Mouse (Mus musculus): ENCODE measurements around the gene Elmo1. TPM values are rescaled to one million over a fixed set of nuclear protein-coding genes. Genes with fewer than 3 reads are reported as not detected.
A peak's percentile ranks its signal among the peaks of the same experiment; 100 is the strongest.

Gene Elmo1
- polyA plus RNA-seq, 1 experiment from 2014 or later: 24.3 TPM

DNA sequence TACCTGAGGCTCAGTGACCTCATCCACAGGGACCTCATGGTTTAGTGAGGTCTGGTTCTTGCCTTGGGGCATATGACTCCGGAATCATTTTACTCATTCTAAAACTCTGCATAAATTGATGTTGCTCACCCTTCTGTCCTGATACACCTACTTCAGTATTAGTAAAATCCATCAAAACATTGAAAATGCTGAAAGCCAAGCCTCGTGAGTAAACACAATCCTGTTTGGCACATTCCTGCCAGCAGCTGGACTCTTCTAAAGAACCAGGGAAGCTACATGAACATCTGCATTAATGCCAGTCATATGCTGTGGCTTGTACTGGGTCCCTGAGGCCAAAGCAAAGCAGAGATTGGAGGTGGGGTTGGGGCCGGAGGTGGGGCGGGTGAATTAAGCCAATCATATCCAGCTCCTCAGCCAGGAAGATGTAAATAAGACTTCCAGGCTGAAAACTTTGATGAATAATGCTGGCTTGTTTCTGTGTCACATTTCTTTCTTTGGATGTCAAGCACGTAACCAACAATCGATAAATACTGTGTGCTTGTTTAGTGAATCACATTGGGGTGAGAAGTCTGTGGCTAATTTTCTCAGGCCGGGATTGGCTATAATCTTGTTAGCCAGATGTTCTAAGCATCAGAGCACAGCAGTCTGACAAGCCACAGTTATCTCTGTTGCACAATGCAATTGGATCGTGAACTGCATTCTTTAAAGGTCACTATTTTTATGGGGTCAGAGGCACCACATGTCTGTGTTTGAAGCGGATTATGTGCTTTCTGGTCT is 24.9 kb downstream of the Elmo1 start:
- Histone ChIP-seq H3K27ac (no peak overlapping the region), H3K4me1 (peaks cover 25% of the 10 kb centered on the region), H3K9me3 (replicated peaks) (no peaks in the 10 kb centered on the region), H3K9ac (no peak overlapping the region), H3K4me2 (no peak overlapping the region), H3K4me3 (no peak overlapping the region), H3K27me3 (peaks cover 80% of the 10 kb centered on the region), H3K36me3 (ENCODE audit: poor library complexity, severe bottlenecking) (no peaks in the 10 kb centered on the region)
- ATAC-seq: no peak
- 56% methylated on average over 9 of the region's 9 CpGs for WGBS

GRCm38 (mm10) chr13:20116019-20116418 is 25.6 kb downstream of the Elmo1 start:
- 46% methylated on average over 6 of the region's 6 CpGs for WGBS
- H3K9me3 ChIP-seq (replicated peaks): no peaks in the 10 kb centered on the region
- no peak overlapping the region for H3K27ac ChIP-seq
- peaks cover 24% of the 10 kb centered on the region for H3K4me1 ChIP-seq
- H3K4me3 ChIP-seq: no peak overlapping the region
- H3K9ac ChIP-seq: no peak overlapping the region
- H3K27me3 ChIP-seq: peaks cover 80% of the 10 kb centered on the region
- H3K36me3 ChIP-seq (ENCODE audit: poor library complexity, severe bottlenecking): no peaks in the 10 kb centered on the region
- no peak overlapping the region for H3K4me2 ChIP-seq
- no peak for ATAC-seq

GRCm38 (mm10) chr13:20116868-20117510 is 26.6 kb downstream of the Elmo1 start:
- 0 out of 2 replicates have a peak overlapping the region, but pooled peaks have one; percentile 1 for H3K27ac ChIP-seq
- WGBS: 12% methylated on average over 1 of the region's 1 CpGs
- H3K4me1 ChIP-seq: peaks cover 24% of the 10 kb centered on the region
- H3K9ac ChIP-seq: no peak overlapping the region
- no peak overlapping the region for H3K4me2 ChIP-seq
- peaks cover 80% of the 10 kb centered on the region for H3K27me3 ChIP-seq
- no peaks in the 10 kb centered on the region for H3K9me3 ChIP-seq (replicated peaks)
- peak; percentile 94 for ATAC-seq
- no peak overlapping the region for H3K4me3 ChIP-seq
- no peaks in the 10 kb centered on the region for H3K36me3 ChIP-seq (ENCODE audit: poor library complexity, severe bottlenecking)

DNA sequence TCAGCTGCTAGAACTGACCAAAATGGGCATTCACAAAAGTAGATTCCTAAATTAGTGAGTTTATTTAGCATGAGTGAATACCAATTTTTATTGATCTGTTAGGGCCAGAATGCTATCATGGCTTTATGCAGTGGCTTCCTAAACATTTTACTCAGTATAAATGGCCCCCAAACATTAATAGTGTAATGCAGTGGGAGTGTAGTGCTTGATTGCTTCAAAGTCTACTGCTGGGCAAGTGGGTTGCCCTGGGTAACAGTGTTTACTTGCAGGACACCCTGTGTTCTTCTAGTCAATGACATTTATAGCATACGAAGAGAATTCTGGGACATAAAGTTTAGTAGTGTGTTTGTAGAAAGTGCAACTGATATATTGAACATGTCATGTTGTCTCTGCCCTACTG is 27.3 kb downstream of the Elmo1 start:
- 41% methylated on average over 1 of the region's 1 CpGs for WGBS
- Histone ChIP-seq H3K9ac (no peak overlapping the region), H3K27me3 (peaks cover 78% of the 10 kb centered on the region), H3K27ac (no peak overlapping the region), H3K4me2 (no peak overlapping the region), H3K9me3 (replicated peaks) (no peaks in the 10 kb centered on the region), H3K4me3 (no peak overlapping the region), H3K36me3 (ENCODE audit: poor library complexity, severe bottlenecking) (no peaks in the 10 kb centered on the region), H3K4me1 (peaks cover 24% of the 10 kb centered on the region)
- ATAC-seq: peak; percentile 48

DNA sequence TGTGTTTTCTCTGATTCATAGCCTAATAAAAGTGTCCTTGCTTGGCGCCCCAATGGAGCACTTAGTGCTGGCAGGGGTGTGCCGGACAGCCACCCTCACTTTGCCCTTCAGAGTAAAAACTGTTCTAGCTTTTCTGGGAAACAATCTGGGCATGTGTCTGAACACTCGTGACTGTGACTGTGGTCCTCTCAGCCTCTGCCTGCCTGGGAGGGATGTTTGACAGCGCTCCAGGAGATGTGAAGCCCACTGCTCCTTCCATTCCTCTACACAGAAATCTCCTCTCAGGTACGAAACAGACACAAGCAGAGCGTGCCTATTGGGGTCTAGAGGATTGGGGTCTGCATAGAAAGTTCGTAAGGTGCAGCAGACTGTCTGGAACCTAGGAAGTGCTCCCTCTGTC is 28.5 kb downstream of the Elmo1 start:
- H3K9ac ChIP-seq: no peak overlapping the region
- H3K27me3 ChIP-seq: peaks cover 79% of the 10 kb centered on the region
- no peak overlapping the region for H3K4me2 ChIP-seq
- no peak overlapping the region for H3K4me3 ChIP-seq
- no peak for ATAC-seq
- H3K36me3 ChIP-seq (ENCODE audit: poor library complexity, severe bottlenecking): no peaks in the 10 kb centered on the region
- no peak overlapping the region for H3K27ac ChIP-seq
- H3K4me1 ChIP-seq: peaks cover 24% of the 10 kb centered on the region
- 92% methylated on average over 7 of the region's 7 CpGs for WGBS
- no peaks in the 10 kb centered on the region for H3K9me3 ChIP-seq (replicated peaks)

DNA sequence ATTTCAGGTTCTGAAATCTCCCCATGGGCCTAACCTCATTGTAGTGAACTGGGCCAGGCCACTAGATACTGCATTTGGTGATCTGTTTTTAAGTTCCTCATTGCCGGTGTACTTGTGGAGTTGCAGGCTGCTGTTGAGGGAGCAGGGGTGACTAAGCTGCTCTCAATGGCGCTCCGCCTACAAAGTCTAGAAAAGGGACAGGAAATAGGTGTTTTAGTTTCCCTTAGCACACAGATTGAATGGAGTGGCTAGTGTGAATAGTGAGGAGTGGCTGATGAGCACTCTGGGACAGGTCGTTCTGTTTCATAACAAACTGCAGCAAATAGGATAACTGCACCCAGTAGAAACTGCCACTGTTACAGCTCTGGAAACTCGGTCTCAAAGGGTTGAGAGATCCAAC is 30.3 kb downstream of the Elmo1 start:
- H3K27me3 ChIP-seq: peaks cover 79% of the 10 kb centered on the region
- H3K27ac ChIP-seq: no peak overlapping the region
- no peaks in the 10 kb centered on the region for H3K36me3 ChIP-seq (ENCODE audit: poor library complexity, severe bottlenecking)
- no peak overlapping the region for H3K9ac ChIP-seq
- H3K4me3 ChIP-seq: no peak overlapping the region
- H3K4me1 ChIP-seq: peaks cover 22% of the 10 kb centered on the region
- H3K4me2 ChIP-seq: no peak overlapping the region
- ATAC-seq: no peak
- WGBS: 81% methylated on average over 5 of the region's 5 CpGs
- no peaks in the 10 kb centered on the region for H3K9me3 ChIP-seq (replicated peaks)

DNA sequence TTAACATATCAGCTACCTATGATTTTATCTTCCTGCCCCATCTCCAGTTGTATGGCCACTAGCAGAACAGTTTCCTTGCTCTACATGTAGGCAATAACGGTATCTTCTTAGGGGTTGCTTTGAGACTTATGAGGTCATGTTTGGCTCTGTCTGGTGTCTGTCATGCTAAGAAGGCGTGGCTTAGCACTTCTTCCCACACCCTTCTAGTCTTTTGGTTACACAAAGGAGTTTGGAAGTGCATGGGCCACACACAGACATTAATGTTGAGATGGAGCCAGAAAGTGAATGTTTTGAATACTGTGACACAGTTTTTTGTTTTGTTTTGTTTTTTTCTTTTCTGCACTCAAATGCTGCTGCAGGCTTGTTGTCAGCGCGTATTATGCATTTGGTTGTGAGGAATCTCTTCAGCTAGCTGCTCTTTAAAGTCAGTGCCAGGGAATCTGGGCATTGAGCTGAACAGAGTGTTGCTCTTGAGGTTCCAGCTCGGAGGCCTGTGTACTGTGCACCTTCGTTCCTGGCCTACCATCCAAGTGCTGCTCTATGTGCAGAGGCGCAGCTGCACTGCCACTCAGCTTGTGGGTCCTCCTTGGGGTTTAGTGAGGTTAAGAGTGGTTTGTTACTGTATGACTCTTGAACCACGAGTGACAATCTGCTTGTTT is 31.1 kb downstream of the Elmo1 start:
- no peak for ATAC-seq
- Histone ChIP-seq H3K27me3 (peaks cover 81% of the 10 kb centered on the region), H3K9ac (no peak overlapping the region), H3K4me1 (peaks cover 14% of the 10 kb centered on the region), H3K9me3 (replicated peaks) (no peaks in the 10 kb centered on the region), H3K4me3 (no peak overlapping the region), H3K36me3 (ENCODE audit: poor library complexity, severe bottlenecking) (no peaks in the 10 kb centered on the region), H3K27ac (no peak overlapping the region), H3K4me2 (no peak overlapping the region)
- WGBS: 71% methylated on average over 8 of the region's 8 CpGs

DNA sequence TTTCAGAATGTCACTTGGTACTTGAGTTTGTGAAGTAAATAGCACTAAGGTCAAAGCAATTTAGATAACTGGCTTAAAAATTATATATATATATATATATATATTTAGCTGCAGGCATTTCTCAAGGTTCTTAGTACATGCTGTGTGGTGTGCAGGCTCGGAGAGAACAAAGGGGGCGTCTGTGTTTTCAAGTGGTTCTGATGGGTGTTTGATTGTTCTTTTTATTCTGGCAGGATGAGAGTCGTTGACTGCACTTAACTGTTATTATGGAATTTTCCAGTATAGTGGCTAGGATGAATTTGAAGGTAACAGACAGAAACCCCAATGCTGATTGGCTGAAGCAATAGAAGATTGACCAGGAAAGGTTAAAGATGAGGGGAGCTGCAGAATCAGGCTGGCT is 33.6 kb downstream of the Elmo1 start:
- WGBS: 42% methylated on average over 3 of the region's 3 CpGs
- Histone ChIP-seq H3K36me3 (ENCODE audit: poor library complexity, severe bottlenecking) (no peaks in the 10 kb centered on the region), H3K9ac (no peak overlapping the region), H3K9me3 (replicated peaks) (no peaks in the 10 kb centered on the region), H3K27ac (no peak overlapping the region), H3K4me1 (no peaks in the 10 kb centered on the region), H3K4me3 (no peak overlapping the region), H3K4me2 (no peak overlapping the region), H3K27me3 (peaks cover 91% of the 10 kb centered on the region)
- 0 out of 2 replicates have a peak, but pooled peaks have one; percentile 16 for ATAC-seq

DNA sequence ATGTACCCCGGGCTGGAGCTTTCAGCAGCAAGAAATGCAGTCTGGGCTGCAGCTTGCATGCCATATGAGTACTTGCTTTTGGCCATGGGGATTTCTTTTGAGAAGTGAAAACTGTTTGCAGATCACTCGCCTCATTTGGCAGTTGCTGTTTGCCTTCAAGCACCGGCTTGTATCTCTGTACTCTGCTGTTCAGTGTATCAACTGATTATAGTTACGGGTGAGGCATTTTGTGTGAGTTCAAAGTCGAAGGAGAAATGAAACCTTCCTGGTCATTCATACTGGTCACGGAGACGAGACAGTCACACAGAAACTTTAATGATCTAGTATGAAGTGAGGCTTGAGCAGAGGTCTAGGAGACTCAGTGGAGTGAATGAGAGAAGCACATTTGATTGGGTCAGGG is 34.6 kb downstream of the Elmo1 start:
- H3K9me3 ChIP-seq (replicated peaks): no peaks in the 10 kb centered on the region
- peaks cover 89% of the 10 kb centered on the region for H3K27me3 ChIP-seq
- no peak for ATAC-seq
- H3K4me3 ChIP-seq: no peak overlapping the region
- 0 out of 2 replicates have a peak, but pooled peaks cover 5% of the 10 kb centered on the region for H3K4me1 ChIP-seq
- no peak overlapping the region for H3K27ac ChIP-seq
- no peak overlapping the region for H3K9ac ChIP-seq
- no peak overlapping the region for H3K4me2 ChIP-seq
- WGBS: 81% methylated on average over 7 of the region's 7 CpGs
- H3K36me3 ChIP-seq (ENCODE audit: poor library complexity, severe bottlenecking): no peaks in the 10 kb centered on the region

DNA sequence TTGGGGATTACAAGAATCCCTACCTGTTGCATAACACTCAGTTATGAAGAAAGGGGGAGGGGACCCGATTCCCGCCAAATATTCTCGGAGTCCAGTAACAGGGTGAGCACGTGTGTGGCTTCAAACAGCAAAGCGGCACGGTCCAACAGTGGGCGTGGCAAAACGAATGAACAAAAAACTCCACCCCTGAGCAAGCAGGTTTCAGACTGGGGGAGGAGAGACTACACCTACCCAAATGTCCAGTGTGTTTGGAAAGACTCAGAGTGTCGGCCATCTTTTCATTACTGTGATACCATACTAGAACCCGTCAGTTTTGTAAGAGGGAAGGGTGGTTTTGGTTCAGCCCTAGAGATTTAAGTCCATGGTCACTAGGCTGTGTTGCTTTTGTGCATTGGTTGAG is 35.4 kb downstream of the Elmo1 start:
- Histone ChIP-seq H3K9ac (no peak overlapping the region), H3K9me3 (replicated peaks) (no peaks in the 10 kb centered on the region), H3K36me3 (ENCODE audit: poor library complexity, severe bottlenecking) (no peaks in the 10 kb centered on the region), H3K4me2 (no peak overlapping the region), H3K27ac (no peak overlapping the region), H3K4me1 (0 out of 2 replicates have a peak, but pooled peaks cover 8% of the 10 kb centered on the region), H3K4me3 (no peak overlapping the region), H3K27me3 (peaks cover 85% of the 10 kb centered on the region)
- 90% methylated on average over 10 of the region's 10 CpGs for WGBS
- no peak for ATAC-seq

GRCm38 (mm10) chr13:20127553-20127952 is 37.2 kb downstream of the Elmo1 start:
- H3K4me3 ChIP-seq: no peak overlapping the region
- no peak for ATAC-seq
- WGBS: 70% methylated on average over 4 of the region's 4 CpGs
- H3K36me3 ChIP-seq (ENCODE audit: poor library complexity, severe bottlenecking): no peaks in the 10 kb centered on the region
- no peak overlapping the region for H3K27ac ChIP-seq
- H3K27me3 ChIP-seq: peaks cover 72% of the 10 kb centered on the region
- H3K4me1 ChIP-seq: 0 out of 2 replicates have a peak, but pooled peaks cover 8% of the 10 kb centered on the region
- H3K9ac ChIP-seq: no peak overlapping the region
- H3K4me2 ChIP-seq: no peak overlapping the region
- no peaks in the 10 kb centered on the region for H3K9me3 ChIP-seq (replicated peaks)

GRCm38 (mm10) chr13:20128097-20128496 is 37.7 kb downstream of the Elmo1 start:
- H3K36me3 ChIP-seq (ENCODE audit: poor library complexity, severe bottlenecking): no peaks in the 10 kb centered on the region
- H3K27ac ChIP-seq: no peak overlapping the region
- no peak overlapping the region for H3K4me2 ChIP-seq
- H3K9me3 ChIP-seq (replicated peaks): no peaks in the 10 kb centered on the region
- H3K27me3 ChIP-seq: peaks cover 72% of the 10 kb centered on the region
- H3K4me3 ChIP-seq: no peak overlapping the region
- no peak for ATAC-seq
- no peak overlapping the region for H3K9ac ChIP-seq
- WGBS: 87% methylated on average over 4 of the region's 4 CpGs
- 0 out of 2 replicates have a peak, but pooled peaks cover 8% of the 10 kb centered on the region for H3K4me1 ChIP-seq

All from forebrain, embryonic 13.5 days (tissue).